Mouse (Mus musculus): ENCODE measurements at regions not wholly inside any gene's neighbourhood (a gene's known extent, or its start where the extent isn't known, plus 50 kb on each side); places are given as distances from the start of the nearest gene placed in this dataset.

DNA sequence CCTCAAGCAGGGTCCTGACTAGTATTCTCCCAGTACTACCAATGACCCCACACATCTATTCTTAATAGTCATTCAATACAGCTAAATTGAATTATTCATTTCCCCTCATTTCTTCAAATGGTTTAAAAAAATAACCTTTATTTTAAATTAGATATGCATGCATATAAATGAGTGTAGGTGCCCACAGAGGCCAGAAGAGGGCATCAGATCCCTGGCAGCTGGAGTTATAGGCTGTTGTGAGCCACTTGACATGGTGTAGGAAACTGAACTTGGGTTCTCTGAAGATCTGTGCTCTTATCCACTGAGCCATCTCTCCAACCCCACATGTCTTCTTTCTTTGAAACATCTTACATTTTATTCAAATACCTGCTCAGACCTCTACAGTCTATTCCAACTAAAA is 77.8 kb upstream of the Pgrmc2 start:
- Histone ChIP-seq H3K4me2 (ENCODE audit: low read depth, low read length) (no peak overlapping the region), H3K9me3 (ENCODE audit: control insufficient read depth, low read length) (no peaks in the 10 kb centered on the region), H3K4me1 (ENCODE audit: control insufficient read depth, insufficient read depth, low read length) (no peaks in the 10 kb centered on the region), H3K36me3 (ENCODE audit: control insufficient read depth, insufficient read depth, low read length) (no peaks in the 10 kb centered on the region), H3K4me3 (ENCODE audit: low read depth, low read length) (no peak overlapping the region), H3K9ac (replicated peaks; ENCODE audit: low read depth, low read length) (no peak overlapping the region), H3K27ac (ENCODE audit: low read depth, low read length) (no peak overlapping the region), H3K27me3 (ENCODE audit: control insufficient read depth, insufficient read depth, low read length) (no peaks in the 10 kb centered on the region)
- no peak for ATAC-seq (ENCODE audit: low read depth)

DNA sequence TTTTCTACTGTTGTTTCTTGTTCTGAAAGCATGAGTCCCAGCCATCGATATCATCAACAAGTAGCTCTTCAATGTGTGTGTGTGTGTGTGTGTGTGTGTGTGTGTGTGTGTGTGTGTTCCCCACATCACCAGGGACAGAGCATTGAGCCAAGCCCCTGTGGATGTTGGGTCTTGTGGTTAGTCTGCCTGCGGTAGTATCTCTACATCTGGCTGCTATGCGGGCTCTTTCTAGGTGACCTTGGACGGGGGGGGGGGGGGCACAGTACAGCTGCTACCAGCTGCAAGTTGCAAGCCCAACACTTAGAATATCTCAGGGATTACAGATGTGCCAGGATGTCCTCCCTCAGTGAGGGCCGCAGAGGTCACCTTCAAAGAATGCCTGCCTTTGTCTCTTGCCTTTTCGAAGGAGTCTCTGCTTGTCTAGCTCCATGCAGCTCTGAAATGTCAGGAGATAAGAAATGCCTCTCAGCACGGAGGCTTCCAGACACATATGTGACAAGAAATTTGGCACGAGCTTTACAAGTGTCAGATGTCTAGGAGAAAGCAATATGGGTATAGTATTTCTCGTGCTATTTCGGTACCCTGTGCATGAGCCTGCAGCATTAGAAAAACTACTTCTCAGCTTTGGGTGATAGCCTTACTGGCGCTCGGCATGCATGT is 75.6 kb upstream of the Pgrmc2 start:
- Histone ChIP-seq H3K9me3 (ENCODE audit: control insufficient read depth, low read length) (no peaks in the 10 kb centered on the region), H3K4me1 (ENCODE audit: control insufficient read depth, insufficient read depth, low read length) (no peaks in the 10 kb centered on the region), H3K9ac (replicated peaks; ENCODE audit: low read depth, low read length) (no peak overlapping the region), H3K27me3 (ENCODE audit: control insufficient read depth, insufficient read depth, low read length) (no peaks in the 10 kb centered on the region), H3K4me2 (ENCODE audit: low read depth, low read length) (no peak overlapping the region), H3K27ac (ENCODE audit: low read depth, low read length) (no peak overlapping the region), H3K36me3 (ENCODE audit: control insufficient read depth, insufficient read depth, low read length) (no peaks in the 10 kb centered on the region), H3K4me3 (ENCODE audit: low read depth, low read length) (no peak overlapping the region)
- WGBS = 84% methylated on average over 12 of the region's 12 CpGs
- ATAC-seq (ENCODE audit: low read depth) = no peak

DNA sequence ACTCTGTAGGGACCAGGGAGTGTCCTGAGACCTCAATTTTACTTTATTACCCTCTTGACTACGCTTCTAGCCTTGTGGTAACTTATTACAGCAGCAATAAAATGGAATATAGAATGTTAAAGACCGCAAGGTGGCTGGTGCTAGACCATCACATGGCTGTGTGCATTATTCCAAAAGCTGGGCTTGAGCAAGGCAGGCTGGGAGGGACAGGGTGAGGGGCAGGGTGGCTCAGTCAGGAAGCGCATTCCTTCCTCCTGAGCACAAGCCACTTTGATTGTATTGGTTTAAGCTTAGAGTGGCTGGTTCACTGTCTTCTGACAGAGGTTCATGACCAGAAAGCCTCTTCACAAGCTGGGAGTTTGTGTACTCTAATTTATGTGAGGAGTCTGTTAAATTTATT is 74.6 kb upstream of the Pgrmc2 start:
- no peaks in the 10 kb centered on the region for H3K4me1 ChIP-seq (ENCODE audit: control insufficient read depth, insufficient read depth, low read length)
- H3K9me3 ChIP-seq (ENCODE audit: control insufficient read depth, low read length) = no peaks in the 10 kb centered on the region
- H3K4me3 ChIP-seq (ENCODE audit: low read depth, low read length) = no peak overlapping the region
- no peak overlapping the region for H3K9ac ChIP-seq (replicated peaks; ENCODE audit: low read depth, low read length)
- H3K27ac ChIP-seq (ENCODE audit: low read depth, low read length) = no peak overlapping the region
- no peak overlapping the region for H3K4me2 ChIP-seq (ENCODE audit: low read depth, low read length)
- no peak for ATAC-seq (ENCODE audit: low read depth)
- H3K27me3 ChIP-seq (ENCODE audit: control insufficient read depth, insufficient read depth, low read length) = no peaks in the 10 kb centered on the region
- no peaks in the 10 kb centered on the region for H3K36me3 ChIP-seq (ENCODE audit: control insufficient read depth, insufficient read depth, low read length)
- 89% methylated on average over 3 of the region's 3 CpGs for WGBS

DNA sequence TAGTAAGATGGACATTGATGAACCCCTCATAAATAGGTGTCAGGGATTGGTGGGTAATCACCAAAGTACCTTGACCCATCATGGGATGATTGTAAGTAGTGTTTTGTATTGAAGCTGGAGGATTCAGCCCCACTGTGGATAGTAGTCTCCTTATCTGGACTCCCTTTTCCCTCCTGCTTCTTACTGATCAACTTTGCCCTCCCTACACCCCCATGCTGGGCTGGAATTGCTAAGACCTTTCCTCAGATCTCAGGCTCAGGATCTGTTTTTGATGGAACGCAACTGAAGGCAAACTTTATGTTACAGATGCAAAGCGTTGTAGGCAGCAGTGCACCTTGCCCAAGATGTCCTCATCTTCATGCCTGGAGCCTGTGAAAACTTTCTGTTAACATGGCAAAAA is 73.7 kb upstream of the Pgrmc2 start:
- ATAC-seq (ENCODE audit: low read depth) = no peak
- WGBS = 96% methylated on average over 2 of the region's 2 CpGs
- Histone ChIP-seq H3K4me1 (ENCODE audit: control insufficient read depth, insufficient read depth, low read length) (no peaks in the 10 kb centered on the region), H3K9me3 (ENCODE audit: control insufficient read depth, low read length) (no peaks in the 10 kb centered on the region), H3K27me3 (ENCODE audit: control insufficient read depth, insufficient read depth, low read length) (no peaks in the 10 kb centered on the region), H3K27ac (ENCODE audit: low read depth, low read length) (no peak overlapping the region), H3K36me3 (ENCODE audit: control insufficient read depth, insufficient read depth, low read length) (no peaks in the 10 kb centered on the region), H3K4me3 (ENCODE audit: low read depth, low read length) (no peak overlapping the region), H3K9ac (replicated peaks; ENCODE audit: low read depth, low read length) (no peak overlapping the region), H3K4me2 (ENCODE audit: low read depth, low read length) (no peak overlapping the region)

DNA sequence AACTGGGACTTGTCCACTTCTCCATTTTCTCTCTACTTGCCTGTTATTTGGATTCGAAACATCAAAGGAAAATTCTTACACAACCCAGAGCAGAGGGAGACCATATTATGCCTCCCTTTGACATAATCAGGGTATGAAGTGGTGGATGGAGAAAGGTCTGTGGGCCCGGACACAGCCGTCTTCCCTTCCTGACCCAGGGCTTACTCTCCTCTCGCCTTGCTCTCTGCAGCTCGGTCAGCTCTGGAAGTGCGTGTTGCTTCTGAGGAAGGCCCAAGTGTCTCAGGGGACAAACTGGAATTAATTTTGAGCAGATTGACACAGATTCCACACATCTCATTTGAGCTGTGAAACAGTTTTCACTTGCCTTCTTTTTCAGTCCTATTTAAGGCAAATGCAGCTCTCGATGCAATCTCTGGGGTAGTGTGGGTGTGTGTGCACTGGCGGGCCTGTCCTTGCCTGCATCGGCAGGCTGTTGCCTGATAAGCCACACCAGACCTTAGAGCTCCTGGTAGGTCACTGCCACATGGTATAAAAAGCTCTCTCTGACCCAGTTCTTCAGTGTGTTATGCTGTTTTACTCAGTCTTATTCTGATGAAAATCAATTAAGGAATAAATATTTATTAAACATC is 72.4 kb upstream of the Pgrmc2 start:
- Histone ChIP-seq H3K4me3 (ENCODE audit: low read depth, low read length) (no peak overlapping the region), H3K27me3 (ENCODE audit: control insufficient read depth, insufficient read depth, low read length) (no peaks in the 10 kb centered on the region), H3K36me3 (ENCODE audit: control insufficient read depth, insufficient read depth, low read length) (no peaks in the 10 kb centered on the region), H3K9me3 (ENCODE audit: control insufficient read depth, low read length) (no peaks in the 10 kb centered on the region), H3K4me1 (ENCODE audit: control insufficient read depth, insufficient read depth, low read length) (no peaks in the 10 kb centered on the region), H3K27ac (ENCODE audit: low read depth, low read length) (no peak overlapping the region), H3K4me2 (ENCODE audit: low read depth, low read length) (no peak overlapping the region), H3K9ac (replicated peaks; ENCODE audit: low read depth, low read length) (no peak overlapping the region)
- 79% methylated on average over 9 of the region's 9 CpGs for WGBS
- ATAC-seq (ENCODE audit: low read depth) = no peak

DNA sequence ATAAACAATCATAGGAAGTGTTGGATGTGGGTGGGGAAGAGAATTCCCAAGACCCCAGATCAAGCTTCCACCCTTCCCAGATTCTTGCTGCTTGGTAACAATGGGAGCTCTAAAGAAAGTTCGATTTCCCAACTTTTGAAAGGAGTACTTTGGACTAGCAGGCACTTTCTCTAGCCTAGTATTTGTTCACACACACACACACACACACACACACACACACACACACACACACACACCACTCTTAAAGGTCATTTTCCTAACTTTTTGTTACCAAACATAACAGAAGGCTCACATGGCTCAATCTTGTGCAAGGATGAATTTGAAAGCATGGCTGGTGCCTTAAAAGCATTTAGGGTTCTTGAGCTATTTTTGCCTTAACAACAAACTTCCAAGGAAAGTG is 71.6 kb upstream of the Pgrmc2 start:
- H3K4me2 ChIP-seq (ENCODE audit: low read depth, low read length) = no peak overlapping the region
- H3K4me3 ChIP-seq (ENCODE audit: low read depth, low read length) = no peak overlapping the region
- no peak overlapping the region for H3K27ac ChIP-seq (ENCODE audit: low read depth, low read length)
- H3K27me3 ChIP-seq (ENCODE audit: control insufficient read depth, insufficient read depth, low read length) = no peaks in the 10 kb centered on the region
- WGBS = 81% methylated on average over 1 of the region's 1 CpGs
- no peak overlapping the region for H3K9ac ChIP-seq (replicated peaks; ENCODE audit: low read depth, low read length)
- H3K9me3 ChIP-seq (ENCODE audit: control insufficient read depth, low read length) = no peaks in the 10 kb centered on the region
- H3K36me3 ChIP-seq (ENCODE audit: control insufficient read depth, insufficient read depth, low read length) = no peaks in the 10 kb centered on the region
- no peaks in the 10 kb centered on the region for H3K4me1 ChIP-seq (ENCODE audit: control insufficient read depth, insufficient read depth, low read length)
- no peak for ATAC-seq (ENCODE audit: low read depth)

DNA sequence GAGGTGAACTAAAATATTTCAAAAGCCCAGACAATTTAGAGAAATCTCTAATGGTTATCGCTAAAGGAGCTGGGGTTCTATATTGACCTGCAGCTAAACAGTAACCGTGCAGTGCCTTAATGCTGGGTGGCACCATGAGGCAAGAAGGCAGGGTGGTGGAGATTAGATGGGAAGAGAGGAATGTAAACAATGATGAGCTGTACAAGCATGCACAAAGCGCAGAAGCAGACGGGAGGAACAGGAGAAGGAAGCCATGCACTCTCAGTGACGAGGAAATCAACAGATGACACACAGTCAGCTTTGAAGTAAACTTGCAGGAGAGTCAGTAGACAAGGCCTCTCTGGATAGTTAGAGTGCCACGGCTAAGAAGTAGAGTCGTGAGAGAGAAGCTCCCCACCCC is 69.1 kb upstream of the Pgrmc2 start:
- H3K9ac ChIP-seq (replicated peaks; ENCODE audit: low read depth, low read length) = no peak overlapping the region
- WGBS = 88% methylated on average over 7 of the region's 7 CpGs

DNA sequence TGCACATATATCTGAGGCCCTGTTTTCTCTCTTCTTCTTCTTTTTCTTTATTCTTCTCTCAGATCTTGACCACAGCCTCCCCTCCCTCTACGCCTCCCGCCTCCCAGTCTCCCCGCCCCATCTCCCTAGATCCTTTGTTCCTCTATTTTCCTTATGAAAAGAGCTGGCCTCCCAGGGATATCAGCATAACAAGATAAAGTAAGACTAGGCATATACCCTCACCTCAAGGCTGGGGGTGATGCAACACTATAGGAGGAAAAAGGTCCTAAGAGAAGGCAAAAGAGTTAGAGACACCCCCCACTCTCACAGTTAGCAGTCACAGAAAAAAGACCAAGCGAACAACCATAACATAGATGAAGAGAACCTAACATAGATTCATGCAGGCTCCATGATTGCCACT is 57.5 kb upstream of the Pgrmc2 start:
- 95% methylated on average over 4 of the region's 4 CpGs for WGBS
- no peaks in the 10 kb centered on the region for H3K36me3 ChIP-seq (ENCODE audit: control insufficient read depth, insufficient read depth, low read length)
- no peaks in the 10 kb centered on the region for H3K27me3 ChIP-seq (ENCODE audit: control insufficient read depth, insufficient read depth, low read length)
- no peaks in the 10 kb centered on the region for H3K9me3 ChIP-seq (ENCODE audit: control insufficient read depth, low read length)
- H3K27ac ChIP-seq (ENCODE audit: low read depth, low read length) = no peak overlapping the region
- no peak for ATAC-seq (ENCODE audit: low read depth)
- no peak overlapping the region for H3K4me3 ChIP-seq (ENCODE audit: low read depth, low read length)
- H3K4me2 ChIP-seq (ENCODE audit: low read depth, low read length) = no peak overlapping the region
- no peak overlapping the region for H3K9ac ChIP-seq (replicated peaks; ENCODE audit: low read depth, low read length)
- no peaks in the 10 kb centered on the region for H3K4me1 ChIP-seq (ENCODE audit: control insufficient read depth, insufficient read depth, low read length)

More for the DNA sequence above, 69.1 kb upstream of the Pgrmc2 start:
- Histone ChIP-seq H3K4me1 (ENCODE audit: control insufficient read depth, insufficient read depth, low read length) (no peaks in the 10 kb centered on the region), H3K9me3 (ENCODE audit: control insufficient read depth, low read length) (no peaks in the 10 kb centered on the region), H3K4me2 (ENCODE audit: low read depth, low read length) (no peak overlapping the region), H3K27me3 (ENCODE audit: control insufficient read depth, insufficient read depth, low read length) (no peaks in the 10 kb centered on the region), H3K4me3 (ENCODE audit: low read depth, low read length) (no peak overlapping the region), H3K27ac (ENCODE audit: low read depth, low read length) (no peak overlapping the region), H3K36me3 (ENCODE audit: control insufficient read depth, insufficient read depth, low read length) (no peaks in the 10 kb centered on the region)
- ATAC-seq (ENCODE audit: low read depth) = no peak

DNA sequence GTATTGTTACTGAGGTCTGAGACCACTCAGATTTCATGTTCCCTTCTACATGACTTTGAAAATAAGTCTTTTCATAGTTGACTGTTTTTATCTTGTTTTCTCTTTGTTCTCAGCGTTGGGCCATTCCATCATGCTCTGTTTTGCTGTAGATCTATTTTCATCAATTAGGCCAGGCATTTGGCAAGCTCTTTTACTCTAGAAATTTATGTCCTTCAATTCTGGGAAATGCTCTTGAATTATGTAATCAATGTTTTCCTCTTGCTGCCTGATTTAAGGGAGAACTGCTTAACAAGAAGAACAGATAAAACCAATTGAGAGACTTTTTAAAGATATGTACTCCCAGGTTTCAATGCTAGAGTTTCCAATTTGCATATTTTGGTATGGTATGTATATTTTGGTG is 55.1 kb upstream of the Pgrmc2 start:
- H3K36me3 ChIP-seq (ENCODE audit: control insufficient read depth, insufficient read depth, low read length) = no peaks in the 10 kb centered on the region
- H3K9me3 ChIP-seq (ENCODE audit: control insufficient read depth, low read length) = no peaks in the 10 kb centered on the region
- no peak overlapping the region for H3K4me2 ChIP-seq (ENCODE audit: low read depth, low read length)
- no peak for ATAC-seq (ENCODE audit: low read depth)
- H3K27me3 ChIP-seq (ENCODE audit: control insufficient read depth, insufficient read depth, low read length) = no peaks in the 10 kb centered on the region
- 84% methylated on average over 1 of the region's 1 CpGs for WGBS
- no peak overlapping the region for H3K27ac ChIP-seq (ENCODE audit: low read depth, low read length)
- H3K4me1 ChIP-seq (ENCODE audit: control insufficient read depth, insufficient read depth, low read length) = no peaks in the 10 kb centered on the region
- H3K4me3 ChIP-seq (ENCODE audit: low read depth, low read length) = no peak overlapping the region
- no peak overlapping the region for H3K9ac ChIP-seq (replicated peaks; ENCODE audit: low read depth, low read length)
